Mouse (Mus musculus) bone marrow, adult 2 months (tissue): ENCODE measurements around the gene Dguok. TPM values are rescaled to one million over a fixed set of nuclear protein-coding genes. Genes with fewer than 3 reads are reported as not detected.

Source experiments
- H3K27ac ChIP-seq: fragments of 200-500 bp; 2 replicates; pipeline ENCODE4 v1.5.1; 2012; ENCODE audit warnings: low read depth, mild to moderate bottlenecking, control low read depth, inconsistent platforms, low read length; ENCODE audit not compliant: control insufficient read depth, poor library complexity, insufficient read depth
- H3K4me1 ChIP-seq: fragments of 200-500 bp; 2 replicates; pipeline ENCODE4 v1.6.1; 2011; ENCODE audit warnings: low read length; ENCODE audit not compliant: control insufficient read depth, insufficient read depth
- H3K4me3 ChIP-seq: fragments of 200-500 bp; replicated peaks from 2 replicates; pipeline ENCODE3; 2011; ENCODE audit warnings: mild to moderate bottlenecking, low read depth, low read length, control low read depth; ENCODE audit not compliant: control insufficient read depth
- CTCF ChIP-seq: fragments of 200-500 bp; IDR thresholded peaks from 2 replicates; pipeline ENCODE4 v1.5.1; 2011; ENCODE audit warnings: low read length, control low read depth; ENCODE audit not compliant: control insufficient read depth, insufficient read depth
- POLR2A ChIP-seq: fragments of 200-500 bp; IDR thresholded peaks from 2 replicates; pipeline ENCODE4 v1.6.1; 2011; ENCODE audit warnings: low read depth, mild to moderate bottlenecking, control low read depth, low read length, borderline replicate concordance; ENCODE audit not compliant: control insufficient read depth
- WGBS: fragments of 180-500 bp; shearing (Covaris S2); methylation state at CpG from one replicate; pipeline ENCODE4 v1.1.7; 2018; 5-methylcytosine and 5-hydroxymethylcytosine counted together
- polyA plus RNA-seq: library from polyadenylated mRNA; stranded (reverse); fragments of >200 nt; gene quantifications from 2 replicates; pipeline ENCODE4 v1.2.4, GENCODE M21; 2011; ENCODE audit warnings: low replicate concordance; ENCODE audit not compliant: missing spikeins, insufficient read depth, insufficient read length

Gene Dguok
- polyA plus RNA-seq, 1 experiment = 38.4 TPM

DNA sequence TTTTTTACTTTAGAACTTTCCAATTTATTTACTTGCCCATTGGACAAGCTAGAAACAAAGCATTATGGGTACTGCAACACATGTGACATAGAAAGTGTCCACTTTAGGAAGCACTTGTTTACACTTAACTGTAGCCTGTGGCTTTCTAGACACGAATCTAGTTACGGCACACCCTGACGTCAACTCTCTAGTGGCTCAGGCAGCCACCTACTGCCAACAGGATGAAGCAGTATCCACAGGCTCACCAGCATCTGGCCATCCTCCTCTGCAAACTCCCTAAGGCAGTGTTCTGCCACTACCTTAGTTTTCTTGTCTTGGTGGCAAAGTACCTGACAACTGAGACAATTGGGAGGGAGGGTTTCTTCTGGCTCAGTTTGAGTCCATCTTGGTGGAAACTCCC is 3.4 kb downstream of the Dguok start:
- Histone ChIP-seq H3K4me1 (peaks cover 6% of the 10 kb centered on the region), H3K4me3 (no peak overlapping the region), H3K27ac (no peak overlapping the region)
- TF ChIP-seq CTCF (no peak), POLR2A (no peak)
- 42% methylated on average over 3 of the region's 3 CpGs for WGBS

GRCm38 (mm10) chr6:83502656-83503055 is 4.1 kb downstream of the Dguok start:
- no peak overlapping the region for H3K4me3 ChIP-seq
- WGBS = 30% methylated on average over 3 of the region's 3 CpGs
- no peak overlapping the region for H3K27ac ChIP-seq

GRCm38 (mm10) chr6:83501524-83502310 is 5.1 kb downstream of the Dguok start:
- H3K4me1 ChIP-seq = peaks cover 6% of the 10 kb centered on the region
- TF ChIP-seq POLR2A (no peak), CTCF (no peak)
- H3K27ac ChIP-seq = no peak overlapping the region
- H3K4me3 ChIP-seq = no peak overlapping the region
- 72% methylated on average over 9 of the region's 9 CpGs for WGBS

More at GRCm38 (mm10) chr6:83502656-83503055, 4.1 kb downstream of the Dguok start:
- TF ChIP-seq POLR2A = no peak
- TF ChIP-seq CTCF = no peak
- peaks cover 6% of the 10 kb centered on the region for H3K4me1 ChIP-seq

DNA sequence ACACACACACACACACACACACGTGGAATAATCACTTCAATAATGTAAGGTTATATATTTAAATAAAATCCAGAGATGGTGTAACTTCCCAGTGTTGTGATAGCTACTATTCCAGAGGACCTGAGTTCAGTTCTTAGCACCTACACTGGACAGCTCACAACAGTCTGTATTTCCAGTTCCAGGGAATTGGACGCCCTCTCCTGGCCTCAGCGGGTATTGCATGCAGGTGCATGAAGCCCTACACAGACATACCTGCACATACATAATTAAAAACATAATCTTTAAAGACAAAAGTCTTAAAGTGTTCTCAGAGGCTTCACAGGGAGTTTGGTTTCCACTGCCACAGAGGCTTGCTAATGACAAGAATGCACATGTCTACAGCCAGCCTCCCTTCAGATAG is 6.3 kb downstream of the Dguok start:
- TF ChIP-seq POLR2A (no peak), CTCF (peak; percentile 43; the same call in 1 of the 2 replicates)
- 75% methylated on average over 3 of the region's 3 CpGs for WGBS
- Histone ChIP-seq H3K4me1 (peaks cover 6% of the 10 kb centered on the region), H3K27ac (no peak overlapping the region), H3K4me3 (no peak overlapping the region)

DNA sequence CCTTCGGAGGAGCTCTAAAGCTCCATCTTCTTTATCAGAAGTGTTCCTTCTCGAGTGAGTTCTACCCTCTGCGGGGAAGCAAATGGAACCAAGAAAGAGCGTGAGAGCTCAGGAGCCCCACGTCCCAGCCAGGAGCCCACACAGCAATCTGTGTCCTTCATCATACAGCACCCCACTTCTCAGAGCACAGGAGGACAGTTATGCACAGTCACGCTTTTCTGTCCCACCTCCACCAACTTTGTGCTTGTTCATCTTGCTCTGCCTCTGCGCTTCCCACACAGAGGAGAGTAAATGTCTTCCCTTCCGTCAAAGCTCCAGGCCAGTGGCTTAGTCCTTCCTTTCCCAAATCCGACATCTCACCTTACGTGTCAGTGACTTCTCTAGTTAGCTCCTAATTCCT is 7.7 kb downstream of the Dguok start:
- no peak overlapping the region for H3K27ac ChIP-seq
- WGBS = 92% methylated on average over 10 of the region's 10 CpGs
- H3K4me1 ChIP-seq = peaks cover 5% of the 10 kb centered on the region; the same call in 1 of the 2 replicates
- TF ChIP-seq POLR2A (no peak), CTCF (no peak)
- H3K4me3 ChIP-seq = no peak overlapping the region

DNA sequence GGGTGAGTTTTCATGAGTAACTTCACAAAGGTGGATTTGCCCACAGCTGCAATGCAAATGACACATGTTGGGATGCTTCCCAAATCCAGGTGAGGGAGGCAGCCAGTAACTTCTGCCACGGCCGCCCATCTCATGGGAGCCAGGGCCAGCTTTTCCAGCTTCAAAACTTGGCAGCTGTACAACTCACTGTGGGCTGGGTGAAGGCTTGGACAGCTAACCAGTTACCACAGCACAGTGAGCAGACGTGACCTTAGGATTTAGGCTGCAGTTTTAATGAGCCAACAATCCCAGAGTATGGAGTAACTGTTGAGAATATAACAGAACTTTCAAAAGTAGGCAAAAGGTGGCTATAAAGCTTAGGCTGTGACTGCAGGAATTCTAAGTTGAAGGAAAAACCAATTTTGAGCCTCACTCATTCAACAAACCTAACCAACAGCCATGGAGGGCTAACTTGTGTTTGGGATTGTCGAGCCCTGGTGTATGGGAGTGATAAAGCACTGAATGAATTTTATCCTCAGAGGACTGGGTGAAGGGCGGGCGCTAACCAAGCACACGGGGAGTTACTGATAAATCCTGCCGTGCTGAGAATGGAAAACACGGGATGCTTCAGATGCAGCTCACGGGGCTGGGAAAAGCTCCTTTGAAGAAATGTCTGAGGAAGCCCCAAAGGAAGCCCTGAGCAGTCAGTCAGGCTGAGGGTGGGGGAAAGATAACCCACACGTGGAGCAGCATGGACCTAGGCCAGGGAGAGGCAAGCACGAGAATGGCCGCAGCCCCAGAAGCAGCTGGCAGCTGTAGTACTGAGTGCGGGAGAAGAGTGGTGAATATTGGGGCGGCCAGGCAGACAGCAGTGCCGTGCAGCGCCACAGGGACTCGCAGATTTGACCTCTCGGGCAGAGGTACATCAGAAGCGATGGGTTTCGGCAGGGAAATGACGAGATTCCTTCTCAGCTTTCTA is 9.7 kb downstream of the Dguok start:
- WGBS = 81% methylated on average over 22 of the region's 22 CpGs

DNA sequence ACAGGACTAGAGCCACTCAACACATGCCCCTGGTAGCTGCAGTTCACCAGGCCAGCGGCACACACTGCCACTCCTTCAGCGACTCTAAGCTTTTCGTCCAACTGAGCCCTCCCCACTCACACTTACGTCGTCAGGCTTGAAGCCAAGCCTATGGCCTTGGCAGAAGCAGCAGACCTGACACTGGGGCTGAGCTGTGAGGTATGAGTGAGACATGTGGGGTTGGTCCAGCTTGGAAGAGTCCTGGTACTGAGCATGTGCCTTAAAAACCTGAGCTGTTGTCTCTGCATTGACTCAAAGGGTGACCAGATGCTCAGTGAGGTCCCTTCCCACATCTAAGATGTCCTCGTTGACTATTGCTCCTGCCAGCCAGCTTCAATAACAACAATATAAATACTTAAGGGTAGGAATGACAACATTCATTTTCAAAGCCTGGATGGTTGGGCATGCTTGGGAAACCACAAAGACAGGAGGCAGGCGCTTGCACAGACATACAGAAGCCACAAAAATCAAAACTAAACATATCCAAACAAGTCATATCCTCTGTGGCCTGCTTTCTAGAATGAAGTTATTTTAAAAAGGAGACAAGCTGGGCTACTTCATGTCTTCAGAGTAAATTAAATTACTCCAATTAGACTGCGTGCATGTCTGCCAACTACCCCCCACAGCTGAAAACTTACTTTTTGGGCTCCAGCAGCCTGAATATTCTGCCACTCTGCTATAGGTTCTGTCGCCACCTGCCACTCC is 10.6 kb downstream of the Dguok start:
- no peak overlapping the region for H3K27ac ChIP-seq
- peaks cover 1% of the 10 kb centered on the region; the same call in 1 of the 2 replicates for H3K4me1 ChIP-seq
- 87% methylated on average over 9 of the region's 9 CpGs for WGBS
- H3K4me3 ChIP-seq = no peak overlapping the region
- no peak for TF ChIP-seq POLR2A
- no peak for TF ChIP-seq CTCF

More for the DNA sequence above, 9.7 kb downstream of the Dguok start:
- Histone ChIP-seq H3K4me1 (peaks cover 1% of the 10 kb centered on the region; the same call in 1 of the 2 replicates), H3K27ac (no peak overlapping the region), H3K4me3 (no peak overlapping the region)
- TF ChIP-seq POLR2A = no peak

DNA sequence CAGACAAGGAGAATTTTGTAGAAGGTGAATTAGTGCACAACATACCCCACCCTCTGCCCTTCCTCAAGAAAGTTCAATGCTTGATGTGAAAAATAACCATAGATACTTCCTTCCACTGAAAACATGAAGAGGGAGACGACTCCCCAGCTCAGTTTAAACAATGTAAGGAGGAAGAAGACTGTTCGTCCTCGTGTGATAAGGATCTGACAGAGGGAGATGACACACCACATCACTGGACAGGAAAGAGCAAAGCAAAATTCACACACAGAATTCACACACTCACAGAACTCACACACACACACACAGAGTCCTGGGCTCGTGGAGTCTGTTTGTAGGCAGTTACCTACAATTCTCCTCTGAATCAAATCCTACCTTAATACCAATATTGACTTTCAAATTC is 16.1 kb downstream of the Dguok start:
- TF ChIP-seq POLR2A (no peak), CTCF (no peak)
- Histone ChIP-seq H3K4me1 (peaks cover 1% of the 10 kb centered on the region), H3K4me3 (no peak overlapping the region), H3K27ac (no peak overlapping the region)
- WGBS = 33% methylated on average over 4 of the region's 4 CpGs
